Mouse (Mus musculus) thymus, postnatal 36 days (tissue): Measurements from ENCODE around the gene Gm20388.

Source experiments
- DNase-seq, 2 experiments: peaks; one replicate each; pipeline ENCODE4 v3.0.0; 2022; ENCODE audit warnings: mixed read lengths in 2 of 2

Gene Gm20388

GRCm38 (mm10) chr8:120177318-120178123 lies 266.9 kb downstream of the Gm20388 start, which contains the start of gene Fam92b:
TSS of gene Fam92b (minus strand) at chr8:120177466.
- DNase-seq = peak; percentile 48 to 68

- DNase-seq = no peak
These were observed 267.5 kb downstream of the Gm20388 start for GRCm38 (mm10) chr8:120178124-120178514.

GRCm38 (mm10) chr8:120179027-120179431 lies 268.4 kb downstream of the Gm20388 start:
- DNase-seq = peak; percentile 79 to 86

- DNase-seq = no peak
These were observed 269.9 kb downstream of the Gm20388 start for GRCm38 (mm10) chr8:120180445-120180970.

GRCm38 (mm10) chr8:120181274-120181673 lies 270.6 kb downstream of the Gm20388 start:
- DNase-seq = no peak

GRCm38 (mm10) chr8:120181861-120182414 lies 271.3 kb downstream of the Gm20388 start:
- no peak for DNase-seq

- no peak for DNase-seq
These were observed 273.7 kb downstream of the Gm20388 start for GRCm38 (mm10) chr8:120184366-120184765.

- DNase-seq = no peak
These were observed 274.5 kb downstream of the Gm20388 start for GRCm38 (mm10) chr8:120184850-120185792.

GRCm38 (mm10) chr8:120186454-120186853 lies 275.8 kb downstream of the Gm20388 start:
- no peak for DNase-seq

- DNase-seq = no peak
These were observed 277.9 kb downstream of the Gm20388 start for GRCm38 (mm10) chr8:120188510-120188909.

- DNase-seq = no peak
These were observed 278.8 kb downstream of the Gm20388 start for GRCm38 (mm10) chr8:120189440-120189839.

GRCm38 (mm10) chr8:120190107-120190809 lies 279.6 kb downstream of the Gm20388 start:
- no peak for DNase-seq

GRCm38 (mm10) chr8:120190810-120191413 lies 280.3 kb downstream of the Gm20388 start:
- no peak for DNase-seq

- no peak for DNase-seq
These were observed 281.0 kb downstream of the Gm20388 start for GRCm38 (mm10) chr8:120191633-120192032.

GRCm38 (mm10) chr8:120192118-120192517 lies 281.5 kb downstream of the Gm20388 start:
- DNase-seq = no peak

- peak; percentile 27 to 30 for DNase-seq
These were observed 290.7 kb downstream of the Gm20388 start for GRCm38 (mm10) chr8:120201351-120201750.

- DNase-seq = no peak
These were observed 291.9 kb downstream of the Gm20388 start for GRCm38 (mm10) chr8:120202546-120202945.

- no peak for DNase-seq
These were observed 294.2 kb downstream of the Gm20388 start for GRCm38 (mm10) chr8:120204736-120205360.

- no peak for DNase-seq
These were observed 295.3 kb downstream of the Gm20388 start for GRCm38 (mm10) chr8:120205916-120206315.

- DNase-seq = no peak
These were observed 296.7 kb downstream of the Gm20388 start for GRCm38 (mm10) chr8:120207364-120207763.

GRCm38 (mm10) chr8:120208113-120208512 lies 297.5 kb downstream of the Gm20388 start:
- DNase-seq = no peak
